Mouse (Mus musculus): Measurements from ENCODE around the gene Gpat3. TPM values are rescaled to one million over a fixed set of nuclear protein-coding genes. Genes with fewer than 3 reads are reported as not detected.
A peak's percentile ranks its signal among the peaks of the same experiment; 100 is the strongest.

Gpat3 gene
- polyA plus RNA-seq, 1 experiment from 2014 or later, result 1.5 TPM

- Histone ChIP-seq H3K27ac (replicated peaks; ENCODE audit: low read depth, low read length) (no peak overlapping the region), H3K4me2 (ENCODE audit: low read depth, low read length) (peak overlapping the region; percentile 95), H3K9ac (ENCODE audit: low read depth, low read length) (peak overlapping the region; percentile 68), H3K9me3 (ENCODE audit: control insufficient read depth, low read length) (peaks cover 11% of the 10 kb centered on the region; the same call in 1 of the 2 replicates), H3K36me3 (ENCODE audit: control insufficient read depth, insufficient read depth, low read length) (no peaks in the 10 kb centered on the region), H3K27me3 (replicated peaks; ENCODE audit: control insufficient read depth, insufficient read depth, low read length) (peaks cover 47% of the 10 kb centered on the region), H3K4me3 (ENCODE audit: low read depth, low read length) (peak overlapping the region; percentile 59), H3K4me1 (ENCODE audit: control insufficient read depth, insufficient read depth, low read length) (peaks cover 4% of the 10 kb centered on the region; the same call in 1 of the 2 replicates)
- peak; percentile 62 for ATAC-seq (ENCODE audit: low read depth)
- peak; percentile 55 for DNase-seq (ENCODE audit: low spot score)
- WGBS, result under 1% methylated on average over 35 of the region's 52 CpGs
These were observed 510 bp downstream of the Gpat3 start for GRCm38 (mm10) chr5:100845848-100846598.

- DNase-seq (ENCODE audit: low spot score) (peak; percentile 26), ATAC-seq (ENCODE audit: low read depth) (peak; percentile 44; the same call in 1 of the 2 replicates)
- Histone ChIP-seq H3K9ac (ENCODE audit: low read depth, low read length) (peak overlapping the region; percentile 68), H3K27ac (replicated peaks; ENCODE audit: low read depth, low read length) (no peak overlapping the region), H3K9me3 (ENCODE audit: control insufficient read depth, low read length) (peaks cover 9% of the 10 kb centered on the region; the same call in 1 of the 2 replicates), H3K36me3 (ENCODE audit: control insufficient read depth, insufficient read depth, low read length) (no peaks in the 10 kb centered on the region), H3K4me3 (ENCODE audit: low read depth, low read length) (peak overlapping the region; percentile 59), H3K4me1 (ENCODE audit: control insufficient read depth, insufficient read depth, low read length) (peaks cover 4% of the 10 kb centered on the region; the same call in 1 of the 2 replicates), H3K4me2 (ENCODE audit: low read depth, low read length) (peak overlapping the region; percentile 95), H3K27me3 (replicated peaks; ENCODE audit: control insufficient read depth, insufficient read depth, low read length) (peaks cover 47% of the 10 kb centered on the region)
- WGBS, result 1% methylated on average over 22 of the region's 22 CpGs
These were observed 1.0 kb downstream of the Gpat3 start for GRCm38 (mm10) chr5:100846599-100846920.

- Histone ChIP-seq H3K4me3 (ENCODE audit: low read depth, low read length) (peak overlapping the region; percentile 59), H3K4me1 (ENCODE audit: control insufficient read depth, insufficient read depth, low read length) (peaks cover 4% of the 10 kb centered on the region; the same call in 1 of the 2 replicates), H3K9me3 (ENCODE audit: control insufficient read depth, low read length) (peaks cover 4% of the 10 kb centered on the region; the same call in 1 of the 2 replicates), H3K27ac (replicated peaks; ENCODE audit: low read depth, low read length) (no peak overlapping the region), H3K27me3 (replicated peaks; ENCODE audit: control insufficient read depth, insufficient read depth, low read length) (peaks cover 47% of the 10 kb centered on the region), H3K4me2 (ENCODE audit: low read depth, low read length) (peak overlapping the region; percentile 95), H3K36me3 (ENCODE audit: control insufficient read depth, insufficient read depth, low read length) (no peaks in the 10 kb centered on the region), H3K9ac (ENCODE audit: low read depth, low read length) (no peak overlapping the region)
- DNase-seq (ENCODE audit: low spot score), result no peak
- 5% methylated on average over 2 of the region's 2 CpGs for WGBS
- no peak for ATAC-seq (ENCODE audit: low read depth)
These were observed 1.6 kb downstream of the Gpat3 start for GRCm38 (mm10) chr5:100847143-100847542.

GRCm38 (mm10) chr5:100853963-100854362, 8.4 kb downstream of the Gpat3 start:
- no peak overlapping the region for H3K4me3 ChIP-seq (ENCODE audit: low read depth, low read length)
- no peak for ATAC-seq (ENCODE audit: low read depth)
- H3K27ac ChIP-seq (replicated peaks; ENCODE audit: low read depth, low read length), result no peak overlapping the region
- 90% methylated on average over 4 of the region's 4 CpGs for WGBS
- no peaks in the 10 kb centered on the region for H3K36me3 ChIP-seq (ENCODE audit: control insufficient read depth, insufficient read depth, low read length)
- no peaks in the 10 kb centered on the region for H3K9me3 ChIP-seq (ENCODE audit: control insufficient read depth, low read length)
- H3K9ac ChIP-seq (ENCODE audit: low read depth, low read length), result no peak overlapping the region
- H3K27me3 ChIP-seq (replicated peaks; ENCODE audit: control insufficient read depth, insufficient read depth, low read length), result no peaks in the 10 kb centered on the region
- no peak overlapping the region for H3K4me2 ChIP-seq (ENCODE audit: low read depth, low read length)
- DNase-seq (ENCODE audit: low spot score), result no peak
- H3K4me1 ChIP-seq (ENCODE audit: control insufficient read depth, insufficient read depth, low read length), result no peaks in the 10 kb centered on the region

GRCm38 (mm10) chr5:100856552-100856951, 11.0 kb downstream of the Gpat3 start:
- no peak for ATAC-seq (ENCODE audit: low read depth)
- H3K27ac ChIP-seq (replicated peaks; ENCODE audit: low read depth, low read length), result no peak overlapping the region
- H3K4me3 ChIP-seq (ENCODE audit: low read depth, low read length), result no peak overlapping the region
- no peak for DNase-seq (ENCODE audit: low spot score)
- no peak overlapping the region for H3K9ac ChIP-seq (ENCODE audit: low read depth, low read length)
- 81% methylated on average over 3 of the region's 3 CpGs for WGBS
- H3K4me2 ChIP-seq (ENCODE audit: low read depth, low read length), result no peak overlapping the region
- no peaks in the 10 kb centered on the region for H3K9me3 ChIP-seq (ENCODE audit: control insufficient read depth, low read length)
- no peaks in the 10 kb centered on the region for H3K4me1 ChIP-seq (ENCODE audit: control insufficient read depth, insufficient read depth, low read length)
- no peaks in the 10 kb centered on the region for H3K27me3 ChIP-seq (replicated peaks; ENCODE audit: control insufficient read depth, insufficient read depth, low read length)
- H3K36me3 ChIP-seq (ENCODE audit: control insufficient read depth, insufficient read depth, low read length), result no peaks in the 10 kb centered on the region

- ATAC-seq (ENCODE audit: low read depth) (peak; percentile 22; the same call in 1 of the 2 replicates), DNase-seq (ENCODE audit: low spot score) (peak; percentile 54)
- 60% methylated on average over 12 of the region's 12 CpGs for WGBS
- Histone ChIP-seq H3K27me3 (replicated peaks; ENCODE audit: control insufficient read depth, insufficient read depth, low read length) (no peaks in the 10 kb centered on the region), H3K4me2 (ENCODE audit: low read depth, low read length) (no peak overlapping the region), H3K9ac (ENCODE audit: low read depth, low read length) (no peak overlapping the region), H3K9me3 (ENCODE audit: control insufficient read depth, low read length) (no peaks in the 10 kb centered on the region), H3K4me3 (ENCODE audit: low read depth, low read length) (no peak overlapping the region), H3K36me3 (ENCODE audit: control insufficient read depth, insufficient read depth, low read length) (no peaks in the 10 kb centered on the region), H3K4me1 (ENCODE audit: control insufficient read depth, insufficient read depth, low read length) (no peaks in the 10 kb centered on the region), H3K27ac (replicated peaks; ENCODE audit: low read depth, low read length) (no peak overlapping the region)
These were observed 15.0 kb downstream of the Gpat3 start for GRCm38 (mm10) chr5:100860417-100861053.

GRCm38 (mm10) chr5:100861140-100861539, 15.6 kb downstream of the Gpat3 start:
- no peaks in the 10 kb centered on the region for H3K36me3 ChIP-seq (ENCODE audit: control insufficient read depth, insufficient read depth, low read length)
- WGBS, result 50% methylated on average over 4 of the region's 4 CpGs
- H3K4me1 ChIP-seq (ENCODE audit: control insufficient read depth, insufficient read depth, low read length), result no peaks in the 10 kb centered on the region
- H3K4me2 ChIP-seq (ENCODE audit: low read depth, low read length), result no peak overlapping the region
- H3K9me3 ChIP-seq (ENCODE audit: control insufficient read depth, low read length), result no peaks in the 10 kb centered on the region
- H3K27me3 ChIP-seq (replicated peaks; ENCODE audit: control insufficient read depth, insufficient read depth, low read length), result no peaks in the 10 kb centered on the region
- H3K27ac ChIP-seq (replicated peaks; ENCODE audit: low read depth, low read length), result no peak overlapping the region
- no peak overlapping the region for H3K4me3 ChIP-seq (ENCODE audit: low read depth, low read length)
- DNase-seq (ENCODE audit: low spot score) (no peak), ATAC-seq (ENCODE audit: low read depth) (no peak)
- H3K9ac ChIP-seq (ENCODE audit: low read depth, low read length), result no peak overlapping the region

- H3K4me3 ChIP-seq (ENCODE audit: low read depth, low read length), result no peak overlapping the region
- no peak for DNase-seq (ENCODE audit: low spot score)
- H3K4me2 ChIP-seq (ENCODE audit: low read depth, low read length), result no peak overlapping the region
- no peak for ATAC-seq (ENCODE audit: low read depth)
- no peaks in the 10 kb centered on the region for H3K9me3 ChIP-seq (ENCODE audit: control insufficient read depth, low read length)
- no peaks in the 10 kb centered on the region for H3K36me3 ChIP-seq (ENCODE audit: control insufficient read depth, insufficient read depth, low read length)
- no peaks in the 10 kb centered on the region for H3K27me3 ChIP-seq (replicated peaks; ENCODE audit: control insufficient read depth, insufficient read depth, low read length)
- no peak overlapping the region for H3K9ac ChIP-seq (ENCODE audit: low read depth, low read length)
- 87% methylated on average over 7 of the region's 7 CpGs for WGBS
- no peak overlapping the region for H3K27ac ChIP-seq (replicated peaks; ENCODE audit: low read depth, low read length)
- no peaks in the 10 kb centered on the region for H3K4me1 ChIP-seq (ENCODE audit: control insufficient read depth, insufficient read depth, low read length)
These were observed 16.3 kb downstream of the Gpat3 start for GRCm38 (mm10) chr5:100861811-100862210.
